Mouse (Mus musculus) NIH3T3 (cell line): Measurements from ENCODE around the gene Ceacam1.
"Not testable (repeated sequence)": the region's sequence is repeated elsewhere in the genome, so short reads cannot be mapped to it uniquely, and the experiment has no call there.

Experiments used
- DNase-seq: peaks from one replicate; pipeline ENCODE4 v3.0.0-alpha.2; 2012; ENCODE audit warnings: low read depth

Gene Ceacam1

GRCm38 (mm10) chr7:25477091-25477751 is at the start of gene Ceacam1:
Ceacam1 (minus strand) TSS chr7:25477603.
- DNase-seq: peak; percentile 23

DNA sequence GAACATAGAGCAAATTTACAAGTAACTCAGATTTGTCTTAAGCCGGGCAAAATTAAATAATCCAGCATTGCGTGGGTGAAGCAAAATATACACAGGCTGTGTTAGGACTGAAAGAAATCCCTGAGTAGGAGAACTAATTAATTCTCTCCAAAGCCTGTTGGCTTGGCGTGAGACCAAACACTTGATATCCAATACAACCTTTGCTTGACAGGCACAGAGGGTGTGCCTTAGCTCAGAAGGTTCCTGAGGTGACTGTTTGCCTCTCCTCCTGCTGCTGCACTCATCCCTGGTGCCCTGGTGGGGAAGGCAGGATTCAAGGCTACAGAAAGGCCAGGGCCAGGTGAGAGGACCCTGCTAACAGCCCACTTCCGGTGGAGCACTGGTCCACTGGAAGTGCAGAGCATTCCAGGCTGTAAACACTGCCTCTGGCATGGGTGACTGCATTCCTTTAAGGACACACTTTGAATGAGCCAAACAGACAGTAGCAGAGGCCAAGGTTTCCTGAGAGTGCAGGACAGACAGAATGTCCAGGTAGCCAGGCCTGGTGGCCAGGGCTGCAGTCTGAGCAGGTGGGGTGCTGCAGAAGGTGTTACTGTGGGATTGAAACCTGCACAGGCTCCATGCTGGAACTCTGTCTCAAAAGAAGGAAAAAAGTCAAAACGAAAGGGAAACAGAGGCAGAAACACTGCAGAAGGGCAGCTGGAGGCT is 38.8 kb upstream of the Ceacam1 start:
- DNase-seq: not testable (repeated sequence)

DNA sequence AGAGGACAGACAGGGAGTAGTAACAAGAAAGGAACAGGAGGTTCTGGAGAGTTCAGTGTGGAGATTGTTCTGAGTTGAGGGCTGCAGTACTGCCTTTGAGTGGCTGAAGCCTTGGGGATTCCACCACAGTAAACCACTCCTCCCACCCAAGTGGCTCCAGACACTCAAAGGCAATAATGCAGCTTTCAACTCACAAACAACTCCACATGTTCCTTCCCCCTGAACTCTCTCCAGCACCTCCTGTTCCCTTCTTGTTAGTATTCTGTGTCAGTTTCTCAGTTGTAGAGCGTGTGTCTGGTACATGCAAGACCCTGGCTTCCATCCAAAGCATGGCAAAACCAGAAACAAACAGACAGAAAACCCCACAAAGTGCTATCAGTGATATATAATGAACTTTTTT is 38.3 kb upstream of the Ceacam1 start:
- DNase-seq: not testable (repeated sequence)

- DNase-seq: no peak
Measured at GRCm38 (mm10) chr7:25509925-25510324, 32.5 kb upstream of the Ceacam1 start.

GRCm38 (mm10) chr7:25494649-25495048 is 17.2 kb upstream of the Ceacam1 start:
- no peak for DNase-seq

GRCm38 (mm10) chr7:25490698-25491097 is 13.3 kb upstream of the Ceacam1 start:
- DNase-seq: not testable (repeated sequence)

DNA sequence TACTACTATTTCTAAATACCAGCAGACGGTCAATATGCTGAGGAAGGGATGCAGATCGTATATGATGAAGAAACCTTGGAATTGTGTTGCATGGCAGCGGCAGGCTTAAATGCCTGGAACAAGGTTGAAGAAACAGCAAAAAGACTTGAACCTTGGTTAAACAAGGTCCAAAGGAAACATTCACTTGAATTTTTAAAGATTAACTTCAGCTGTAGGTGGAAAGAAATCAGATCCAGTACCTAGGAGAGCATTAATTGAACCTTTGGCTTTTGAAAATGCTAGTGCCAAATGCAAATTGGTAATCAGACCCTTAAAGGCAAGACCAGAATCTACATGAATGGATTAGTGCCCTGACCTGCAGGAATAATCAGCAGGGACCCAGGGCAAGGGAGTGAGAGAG is 12.0 kb upstream of the Ceacam1 start:
- DNase-seq: not testable (repeated sequence)

- DNase-seq: peak; percentile 37
Measured at GRCm38 (mm10) chr7:25486186-25486585, 8.8 kb upstream of the Ceacam1 start.

- DNase-seq: no peak
Measured at GRCm38 (mm10) chr7:25485061-25485460, 7.7 kb upstream of the Ceacam1 start.

DNA sequence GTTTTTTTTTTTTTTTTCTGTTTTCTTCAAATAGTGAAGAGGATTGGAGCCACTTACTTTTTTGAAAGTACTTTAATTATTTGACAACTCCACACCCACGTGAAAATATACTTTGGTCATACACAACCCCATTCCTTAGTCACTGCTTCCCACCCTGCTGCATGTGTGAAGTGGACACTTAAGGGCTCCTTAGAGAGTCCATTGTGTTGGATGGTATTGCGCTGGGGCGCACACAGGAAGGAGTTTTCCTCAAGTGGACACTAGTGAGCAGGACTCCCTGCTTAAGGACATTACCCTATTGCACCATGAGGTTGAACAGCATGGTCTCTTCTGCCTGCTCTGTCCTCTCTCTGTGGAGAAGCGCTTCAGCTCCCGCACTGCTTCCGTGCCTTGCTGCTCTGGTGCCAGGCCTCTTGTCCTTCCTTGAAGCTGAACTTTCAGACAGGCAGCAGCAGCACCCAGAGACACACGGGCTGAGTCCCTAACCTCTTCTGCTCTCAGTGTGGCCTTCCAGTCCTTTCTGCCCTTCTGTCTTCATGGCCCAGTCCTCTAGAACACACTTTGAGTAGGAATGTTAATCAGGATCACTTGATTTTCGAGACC is 5.8 kb upstream of the Ceacam1 start:
- DNase-seq: no peak

GRCm38 (mm10) chr7:25480791-25481190 is 3.4 kb upstream of the Ceacam1 start:
- peak; percentile 3 for DNase-seq

DNA sequence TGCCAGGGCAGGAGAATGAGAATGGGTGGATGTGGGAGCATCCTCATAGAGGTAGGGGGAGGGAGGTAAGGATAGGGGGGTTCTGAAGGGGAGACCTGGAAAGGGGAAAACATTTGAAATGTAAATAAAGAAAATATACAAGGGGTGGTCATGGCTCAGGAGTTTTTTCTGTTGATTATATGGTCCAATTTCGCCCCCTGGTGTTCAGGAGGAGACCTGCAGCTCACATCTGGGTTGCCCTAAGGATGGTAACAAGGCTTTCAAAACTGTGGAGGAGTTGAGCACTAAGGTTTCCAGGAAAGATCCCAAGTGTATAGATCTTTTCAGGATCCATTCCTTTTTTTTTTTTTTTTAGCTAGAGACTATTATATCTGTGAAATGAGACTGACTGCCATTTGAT is 2.0 kb upstream of the Ceacam1 start:
- DNase-seq: peak; percentile 72

GRCm38 (mm10) chr7:25477752-25478093 is 320 bp upstream of the Ceacam1 start:
- not testable (repeated sequence) for DNase-seq

DNA sequence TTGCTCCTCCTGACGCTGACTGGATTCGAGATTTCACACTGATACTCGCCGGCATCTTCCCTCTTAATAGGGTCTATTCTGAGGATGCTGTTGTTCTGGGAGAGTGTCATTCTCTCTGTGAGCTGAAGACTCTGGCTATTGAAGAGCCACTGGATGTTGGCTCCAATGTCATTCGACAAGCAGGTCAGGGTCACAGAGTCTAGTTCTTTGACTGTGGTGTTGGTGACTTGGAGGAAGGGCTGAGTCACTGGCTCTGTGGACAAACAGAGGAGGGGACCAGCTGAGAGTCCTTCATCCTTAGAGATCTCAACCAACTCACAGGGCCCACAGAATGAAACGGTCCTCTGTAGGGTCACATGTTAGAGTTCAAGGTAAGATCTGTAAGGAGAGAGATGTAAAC is 5.6 kb downstream of the Ceacam1 start:
- not testable (repeated sequence) for DNase-seq

- DNase-seq: not testable (repeated sequence)
Measured at GRCm38 (mm10) chr7:25465586-25465985, 11.8 kb downstream of the Ceacam1 start.

DNA sequence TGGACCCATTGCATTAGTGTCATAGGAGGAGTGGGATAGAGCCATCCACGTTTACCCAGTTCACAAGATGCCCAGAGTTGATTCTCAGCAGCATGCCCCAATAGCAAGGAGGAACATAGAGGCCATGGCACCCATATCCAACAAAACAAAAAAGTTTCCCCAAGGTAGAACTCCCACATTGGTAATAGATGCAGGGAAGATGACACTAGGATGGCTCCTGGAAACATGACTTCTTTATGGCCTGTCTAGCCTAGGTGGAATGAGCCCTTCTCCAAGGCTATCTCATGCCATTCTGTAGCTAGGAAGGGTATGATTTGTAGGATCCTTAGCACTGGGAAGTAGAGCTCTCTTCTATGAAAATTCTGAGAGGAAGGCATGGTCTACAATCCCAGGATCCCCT is 12.4 kb downstream of the Ceacam1 start:
- no peak for DNase-seq

GRCm38 (mm10) chr7:25462033-25462337 is 15.4 kb downstream of the Ceacam1 start:
- DNase-seq: not testable (repeated sequence)

DNA sequence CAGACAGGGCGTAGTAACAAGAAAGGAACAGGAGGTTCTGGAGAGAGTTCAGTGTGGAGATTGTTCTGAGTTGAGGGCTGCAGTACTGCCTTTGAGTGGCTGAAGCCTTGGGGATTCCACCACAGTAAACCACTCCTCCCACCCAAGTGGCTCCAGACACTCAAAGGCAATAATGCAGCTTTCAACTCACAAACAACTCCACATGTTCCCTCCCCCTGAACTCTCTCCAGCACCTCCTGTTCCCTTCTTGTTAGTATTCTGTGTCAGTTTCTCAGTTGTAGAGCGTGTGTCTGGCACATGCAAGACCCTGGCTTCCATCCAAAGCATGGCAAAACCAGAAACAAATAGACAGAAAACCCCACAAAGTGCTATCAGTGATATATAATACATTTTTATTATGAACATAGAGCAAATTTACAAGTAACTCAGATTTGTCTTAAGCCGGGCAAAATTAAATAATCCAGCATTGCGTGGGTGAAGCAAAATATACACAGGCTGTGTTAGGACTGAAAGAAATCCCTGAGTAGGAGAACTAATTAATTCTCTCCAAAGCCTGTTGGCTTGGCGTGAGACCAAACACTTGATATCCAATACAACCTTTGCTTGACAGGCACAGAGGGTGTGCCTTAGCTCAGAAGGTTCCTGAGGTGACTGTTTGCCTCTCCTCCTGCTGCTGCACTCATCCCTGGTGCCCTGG is 15.9 kb downstream of the Ceacam1 start:
- not testable (repeated sequence) for DNase-seq

- no peak for DNase-seq
Measured at GRCm38 (mm10) chr7:25452103-25452502, 25.3 kb downstream of the Ceacam1 start.

GRCm38 (mm10) chr7:25449913-25450890 is 27.2 kb downstream of the Ceacam1 start:
- no peak for DNase-seq

DNA sequence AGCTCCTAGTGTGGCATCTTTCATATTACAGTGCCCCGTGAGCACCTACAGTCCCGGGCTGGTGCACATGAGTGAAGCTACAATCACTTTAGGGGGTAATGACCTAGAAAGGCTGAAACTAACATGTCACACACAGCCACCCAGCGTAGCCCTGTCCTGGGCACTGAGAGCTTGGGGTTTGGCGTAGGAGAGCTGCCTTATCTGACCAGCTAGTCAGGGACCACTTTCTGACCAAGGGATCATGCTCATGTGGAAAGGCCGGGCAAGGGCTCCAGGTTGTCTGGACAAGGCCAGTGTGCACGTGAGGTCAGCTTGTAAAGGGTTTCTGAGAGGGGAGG is 36.6 kb downstream of the Ceacam1 start:
- DNase-seq: no peak
